Comparison of ENCODE assay signal across 21 mouse cellular contexts in the genomic region with DNA sequence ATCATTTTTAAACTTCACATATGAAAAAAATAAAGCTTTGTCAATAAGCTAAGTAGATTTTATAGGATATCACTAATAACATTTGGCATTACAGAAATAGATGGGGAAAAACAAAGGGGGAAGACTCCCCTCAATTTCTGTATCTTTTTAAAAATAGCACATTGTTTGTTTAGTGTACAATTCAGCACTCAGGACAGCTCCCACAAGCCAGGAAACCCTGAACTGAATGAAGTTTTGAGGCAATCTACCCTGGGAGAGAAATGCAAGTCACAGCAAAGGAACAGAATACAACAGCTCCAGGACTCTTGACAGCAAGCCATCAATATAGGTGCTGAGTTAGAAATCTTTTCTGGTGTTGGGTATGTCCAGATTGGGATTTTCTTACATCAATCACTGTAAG.
DNase-seq lines count a peak whose midpoint lies in the region; ATAC-seq and TF ChIP-seq lines count a peak whose summit lies in the region.
"Had no signal": no experiment of that assay in that cellular context is flagged by ENCODE, and none has a peak within 500 bp of the region (broad histone marks: within the 10 kb centered on the region; RNA-seq: fewer than 3 reads in every experiment).

No protein-coding gene starts in this region.

- no peak for ATAC-seq in hindbrain, embryonic 11.5 days (ENCODE audit: low FRiP score)
- no peak for ATAC-seq in hindbrain, embryonic 16.5 days
- ATAC-seq: forebrain, postnatal 0 days; intestine, embryonic 15.5 days; midbrain, embryonic 15.5 days had no signal

- in situ Hi-C loops in CH12.LX (cut with MboI; ENCODE audit: low pct_ligation_motif_present, low pct_unique_long_range_greater_than_20kb, low sequenced_read_pairs) = no loop called here

- TF ChIP-seq POLR2A in CH12.LX (IDR thresholded peaks at IDR 0.05; ENCODE audit: low read depth, low read length) = no peak

- dilution Hi-C loops in CH12.LX (cut with MboI; ENCODE audit: extremely low pct_ligation_motif_present, extremely low pct_unique_long_range_greater_than_20kb, low sequenced_read_pairs) = no loop called here

- no peak overlapping the region for H3K4me3 ChIP-seq in hindbrain, embryonic 11.5 days (ENCODE audit: low read depth, low read length)
- H3K4me3 ChIP-seq in hindbrain, embryonic 16.5 days (ENCODE audit: low read length) = no peak overlapping the region
- no peak overlapping the region for H3K4me3 ChIP-seq in CH12.LX (replicated peaks in 1 of 3; ENCODE audit: low read depth in 2 of 3, low read length in 2 of 3, poor library complexity in 1 of 3)
- H3K4me3 ChIP-seq: erythroblast, embryonic 14.5 days; intestine, embryonic 15.5 days; limb, embryonic 12.5 days; midbrain, embryonic 15.5 days had no signal

- DNase-seq in hindbrain, embryonic 11.5 days (ENCODE audit: low spot score) = peak; percentile 31
- peak; percentile 2 for DNase-seq in CH12.LX (ENCODE audit: extremely low read depth)
- peak; percentile 57 for DNase-seq in embryo, embryonic 10 days (ENCODE audit: low spot score)
- DNase-seq in hindlimb bud, embryonic 11.5 days (ENCODE audit: extremely low spot score, low read depth, low spot score) = peak; percentile 16
- DNase-seq in heart, postnatal 14 days = no peak
- DNase-seq in urinary bladder, postnatal 25 days (ENCODE audit: low spot score) = no peak
- no peak for DNase-seq in cerebellum, postnatal 25 days
- DNase-seq: B cell, adult 2 months; cerebellum, adult 11 months; forebrain, postnatal 0 days; gastrocnemius, postnatal 36 days; heart, postnatal 36 days; kidney, postnatal 36 days had no signal

- no peak for TF ChIP-seq CTCF in CH12.LX (conservative IDR thresholded peaks at IDR 0.05 in 1 of 2, IDR thresholded peaks at IDR 0.05 in 1 of 2; ENCODE audit: low read depth in 2 of 2, low read length in 2 of 2)

- TF ChIP-seq EP300 in CH12.LX (IDR thresholded peaks at IDR 0.05; ENCODE audit: low read length) = no peak

- H3K4me2 ChIP-seq in hindbrain, embryonic 11.5 days (replicated peaks; ENCODE audit: low read depth, low read length) = no peak overlapping the region
- no peak overlapping the region for H3K4me2 ChIP-seq in hindbrain, embryonic 16.5 days (ENCODE audit: low read length)
- H3K4me2 ChIP-seq in CH12.LX (ENCODE audit: insufficient read depth, low read depth, poor library complexity, severe bottlenecking) = no peak overlapping the region
- H3K4me2 ChIP-seq: heart, embryonic 11.5 days; intestine, embryonic 15.5 days; limb, embryonic 12.5 days; midbrain, embryonic 15.5 days had no signal

- no peak for TF ChIP-seq RAD21 in CH12.LX (IDR thresholded peaks at IDR 0.05; ENCODE audit: low read depth, low read length)

- intact Hi-C loops in heart, postnatal 14 days (cut with DNase I) = no loop called here

- no peak overlapping the region for H3K9ac ChIP-seq in hindbrain, embryonic 11.5 days (ENCODE audit: low read depth, low read length)
- H3K9ac ChIP-seq in hindbrain, embryonic 16.5 days (ENCODE audit: low read depth, low read length) = no peak overlapping the region
- no peak overlapping the region for H3K9ac ChIP-seq in CH12.LX (ENCODE audit: insufficient read depth, low read depth)
- H3K9ac ChIP-seq: forebrain, postnatal 0 days; intestine, embryonic 15.5 days; limb, embryonic 12.5 days; midbrain, embryonic 15.5 days had no signal

- H3K4me1 ChIP-seq in hindbrain, embryonic 11.5 days (replicated peaks; ENCODE audit: control insufficient read depth, insufficient read depth, low read length) = no peaks in the 10 kb centered on the region
- H3K4me1 ChIP-seq in hindbrain, embryonic 16.5 days (ENCODE audit: control insufficient read depth, insufficient read depth, low read depth, low read length) = no peaks in the 10 kb centered on the region
- no peaks in the 10 kb centered on the region for H3K4me1 ChIP-seq in CH12.LX (ENCODE audit: control insufficient read depth in 1 of 2, insufficient read depth in 2 of 2)
- H3K4me1 ChIP-seq: intestine, embryonic 15.5 days; limb, embryonic 12.5 days; midbrain, embryonic 15.5 days had no signal

- H3K79me2 ChIP-seq in CH12.LX (replicated peaks; ENCODE audit: control insufficient read depth, extremely low read depth, insufficient read depth, poor library complexity, severe bottlenecking) = no peaks in the 10 kb centered on the region

- no peaks in the 10 kb centered on the region for H3K27me3 ChIP-seq in hindbrain, embryonic 11.5 days (ENCODE audit: control insufficient read depth, insufficient read depth, low read length)
- H3K27me3 ChIP-seq in hindbrain, embryonic 16.5 days (replicated peaks; ENCODE audit: control insufficient read depth, insufficient read depth, low read length) = no peaks in the 10 kb centered on the region
- H3K27me3 ChIP-seq in CH12.LX (replicated peaks) = no peaks in the 10 kb centered on the region
- H3K27me3 ChIP-seq: intestine, embryonic 15.5 days; limb, embryonic 12.5 days; midbrain, embryonic 15.5 days had no signal

- H3K36me3 ChIP-seq in hindbrain, embryonic 11.5 days (ENCODE audit: control insufficient read depth, insufficient read depth, low read length) = no peaks in the 10 kb centered on the region
- H3K36me3 ChIP-seq in hindbrain, embryonic 16.5 days (ENCODE audit: control insufficient read depth, insufficient read depth, low read length) = no peaks in the 10 kb centered on the region
- no peaks in the 10 kb centered on the region for H3K36me3 ChIP-seq in CH12.LX (replicated peaks in 1 of 2; ENCODE audit: control insufficient read depth in 1 of 2, insufficient read depth in 1 of 2, low read length in 1 of 2)
- H3K36me3 ChIP-seq: G1E; intestine, embryonic 15.5 days; limb, embryonic 12.5 days; midbrain, embryonic 15.5 days had no signal

- H3K9me3 ChIP-seq in hindbrain, embryonic 11.5 days (ENCODE audit: control insufficient read depth, low read length) = no peaks in the 10 kb centered on the region
- H3K9me3 ChIP-seq in hindbrain, embryonic 16.5 days (ENCODE audit: control insufficient read depth, low read length) = peaks cover 2% of the 10 kb centered on the region; the same call in 1 of the 2 replicates
- no peaks in the 10 kb centered on the region for H3K9me3 ChIP-seq in CH12.LX (replicated peaks; ENCODE audit: low read length)
- H3K9me3 ChIP-seq: G1E; intestine, embryonic 15.5 days; limb, embryonic 12.5 days had no signal

- no peak overlapping the region for H3K27ac ChIP-seq in hindbrain, embryonic 11.5 days (ENCODE audit: low read depth, low read length)
- no peak overlapping the region for H3K27ac ChIP-seq in hindbrain, embryonic 16.5 days (ENCODE audit: low read depth, low read length)
- no peak overlapping the region for H3K27ac ChIP-seq in CH12.LX (ENCODE audit: insufficient read depth, low read depth)
- H3K27ac ChIP-seq: intestine, embryonic 15.5 days; limb, embryonic 12.5 days; macrophage; midbrain, embryonic 15.5 days had no signal

TF ChIP-seq in CH12.LX, 34 proteins besides CTCF, POLR2A, EP300 and RAD21:
- TF ChIP-seq ELF1 (IDR thresholded peaks at IDR 0.05; ENCODE audit: low read depth, low read length) (no peak), ZNF384 (IDR thresholded peaks at IDR 0.05; ENCODE audit: low read depth, low read length) (no peak), MAX (IDR thresholded peaks at IDR 0.05; ENCODE audit: low read length) (no peak)

Comparison
In these comparisons a context has a peak if more than half of its experiments do, and no peak if none do; other contexts are left out.
1. DNase-seq: peak in hindbrain, embryonic 11.5 days (single experiment), CH12.LX (single experiment), embryo, embryonic 10 days (single experiment) and hindlimb bud, embryonic 11.5 days (single experiment); none in heart, postnatal 14 days (0 of 2), urinary bladder, postnatal 25 days (single experiment) and cerebellum, postnatal 25 days (0 of 2).